Mouse (Mus musculus) limb, embryonic 14.5 days (tissue): ENCODE results near the gene Gm49369. TPM values are rescaled to one million over a fixed set of nuclear protein-coding genes. Genes with fewer than 3 reads are reported as not detected.

Experiments
- ATAC-seq: fragments of 200-750 bp; cut with Nextera tagmentation; 2 replicates; pipeline ENCODE4 v1.8.0; 2017; ENCODE audit warnings: low read depth, moderate number of reproducible peaks, moderate TSS enrichment; ENCODE audit not compliant: low FRiP score
- DNase-seq: peaks from one replicate; pipeline ENCODE4 v3.0.0-alpha.2; 2015; ENCODE audit warnings: low spot score
- H3K27ac ChIP-seq: fragments of 300-500 bp; sonication (generic); replicated peaks from 2 replicates; pipeline ENCODE4 v1.5.1; 2014; ENCODE audit warnings: low read depth, mild to moderate bottlenecking, low read length, moderate library complexity, mixed read lengths
- H3K27me3 ChIP-seq: fragments of 300-500 bp; sonication (generic); 2 replicates; pipeline ENCODE4 v1.6.1; 2014; ENCODE audit warnings: low read length, mixed read lengths; ENCODE audit not compliant: control insufficient read depth, insufficient read depth
- H3K36me3 ChIP-seq: fragments of 300-500 bp; sonication (generic); 2 replicates; pipeline ENCODE4 v1.6.1; 2014; ENCODE audit warnings: mild to moderate bottlenecking, low read length, moderate library complexity, mixed read lengths; ENCODE audit not compliant: control insufficient read depth, insufficient read depth
- H3K4me1 ChIP-seq: fragments of 300-500 bp; sonication (generic); 2 replicates; pipeline ENCODE4 v1.6.1; 2014; ENCODE audit warnings: antibody characterized with exemption, low read length, mixed read lengths; ENCODE audit not compliant: control insufficient read depth, insufficient read depth
- H3K4me2 ChIP-seq: fragments of 300-500 bp; sonication (generic); replicated peaks from 2 replicates; pipeline ENCODE4 v1.6.1; 2014; ENCODE audit warnings: low read depth, mild to moderate bottlenecking, low read length, moderate library complexity; ENCODE audit not compliant: severe bottlenecking
- H3K4me3 ChIP-seq: fragments of 300-500 bp; sonication (generic); replicated peaks from 2 replicates; pipeline ENCODE4 v1.5.1; 2014; ENCODE audit warnings: low read length
- H3K9ac ChIP-seq: fragments of 300-500 bp; sonication (generic); 2 replicates; pipeline ENCODE4 v1.6.1; 2014; ENCODE audit warnings: mild to moderate bottlenecking, low read depth, low read length, moderate library complexity; ENCODE audit not compliant: severe bottlenecking
- H3K9me3 ChIP-seq: fragments of 300-500 bp; sonication (generic); 2 replicates; pipeline ENCODE4 v1.6.1; 2016; ENCODE audit warnings: low read length; ENCODE audit not compliant: control insufficient read depth
- POLR2A ChIP-seq: fragments of 200-500 bp; IDR thresholded peaks from 2 replicates; pipeline ENCODE4 v1.8.0; 2012; ENCODE audit warnings: inconsistent platforms, mild to moderate bottlenecking, moderate library complexity, borderline replicate concordance; ENCODE audit not compliant: insufficient read depth, insufficient read length; ENCODE audit errors: extremely low read depth
- WGBS: fragments of 180-500 bp; shearing (Covaris S2); extraction: QIAGEN DNeasy Blood & Tissue Kit; methylation state at CpG from one replicate; pipeline ENCODE4 v1.1.7; 2014; 5-methylcytosine and 5-hydroxymethylcytosine counted together
- polyA plus RNA-seq, 2 experiments: library from polyadenylated mRNA; depleted of rRNA in 1 of 2; stranded (reverse) in 1 of 2; unstranded in 1 of 2; fragments of >200 nt; fragmentation: Nextera tagmentation in 1 of 2; extraction: Ambion mirVana in 1 of 2; gene quantifications; 2 replicates each; pipeline versions ENCODE4 v1.2.1 to v1.2.3; 2012 to 2014

Gene Gm49369
- polyA plus RNA-seq (2012; rRNA removed) (0.09 TPM in 1 of 2 replicates, not detected in the other), polyA plus RNA-seq (2014; fragmentation: Nextera tagmentation; extraction: Ambion mirVana) (not detected in 2 replicates)

DNA sequence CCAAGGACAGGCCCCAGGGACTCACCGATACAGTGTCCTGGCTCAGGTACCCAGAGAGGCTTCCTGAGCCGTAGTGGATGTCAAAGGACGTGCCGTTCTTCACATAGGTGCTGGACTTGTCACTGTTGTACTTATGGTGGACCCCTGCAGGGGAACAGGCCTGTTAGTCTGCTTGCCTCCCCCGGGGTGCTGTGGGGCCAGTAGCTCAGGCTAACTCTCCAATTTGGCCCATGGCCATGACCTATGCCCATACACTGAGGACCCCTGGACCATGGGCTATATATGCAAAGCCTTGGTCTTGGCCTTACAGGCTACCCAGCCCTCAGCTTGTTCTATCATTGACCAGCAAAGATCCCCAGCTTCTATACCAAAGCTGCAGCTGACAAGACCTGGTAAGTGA is at the start of gene Gm49369:
Gene Gm49369, minus strand, starts transcription at position 101 of the 400 bp plus-strand sequence.
- Histone ChIP-seq H3K9me3 (no peaks in the 10 kb centered on the region), H3K4me1 (peaks cover 12% of the 10 kb centered on the region), H3K4me3 (no peak within 1 kb of the TSS), H3K27me3 (no peaks in the 10 kb centered on the region), H3K9ac (no peak within 1 kb of the TSS), H3K4me2 (no peak within 1 kb of the TSS), H3K36me3 (peaks cover 77% of the 10 kb centered on the region), H3K27ac (no peak within 1 kb of the TSS)
- no peak for TF ChIP-seq POLR2A
- ATAC-seq (no peak), DNase-seq (no peak)
- WGBS: 95% methylated on average over 5 of the region's 5 CpGs

DNA sequence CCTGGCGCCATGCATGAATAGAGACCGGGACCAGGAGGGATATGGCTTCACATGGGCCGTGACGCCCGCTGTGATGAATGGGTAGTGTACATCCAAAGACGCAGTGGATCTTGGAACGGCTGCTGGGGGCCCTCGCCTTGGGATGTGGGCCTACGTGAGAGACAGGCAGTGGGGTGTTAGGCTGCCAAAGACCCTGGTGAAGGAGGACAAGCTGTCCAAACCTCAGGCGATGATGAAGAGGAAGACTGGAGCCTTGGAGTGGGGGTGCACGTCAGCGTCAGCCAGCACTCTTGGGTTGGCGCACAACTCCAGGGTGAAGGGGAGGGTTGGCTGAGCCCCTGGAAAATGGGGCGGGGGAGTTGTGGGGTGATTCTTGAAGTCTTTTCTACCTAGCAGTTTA is 48.6 kb upstream of the Gm49369 start:
- 81% methylated on average over 14 of the region's 14 CpGs for WGBS
- DNase-seq: no peak
- TF ChIP-seq POLR2A: no peak

DNA sequence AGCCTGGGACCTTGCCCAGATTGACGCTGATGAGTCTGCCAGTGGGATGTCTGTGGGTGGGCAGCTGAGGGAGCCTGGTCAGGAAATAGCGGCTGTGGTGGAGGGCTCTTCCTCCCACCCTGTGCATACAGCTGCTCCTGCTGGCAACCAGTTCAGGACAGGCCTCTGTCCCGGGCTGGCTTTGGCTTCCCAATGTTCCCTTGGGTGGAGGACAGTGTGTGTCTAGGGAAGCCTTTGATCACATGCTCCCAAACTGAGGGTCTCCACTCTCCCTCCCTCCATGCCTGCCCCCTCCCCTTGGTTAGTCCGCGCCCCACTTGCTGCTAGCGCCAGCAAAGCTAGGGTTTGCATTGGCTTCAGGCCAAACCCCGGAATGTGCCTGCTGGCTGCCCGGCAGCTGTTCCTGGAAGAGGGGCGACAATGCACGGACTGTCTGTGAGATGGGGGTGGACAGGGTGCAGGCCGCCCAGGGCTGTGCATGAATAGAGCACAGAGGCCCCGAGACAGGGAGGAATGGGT is 47.8 kb upstream of the Gm49369 start:
- DNase-seq: peak; percentile 86
- H3K4me1 ChIP-seq: peaks cover 49% of the 10 kb centered on the region
- H3K36me3 ChIP-seq: no peaks in the 10 kb centered on the region
- whole genome bisulfite sequencing: 20% methylated on average over 12 of the region's 12 CpGs
- peak; percentile 79 for ATAC-seq
- H3K27me3 ChIP-seq: no peaks in the 10 kb centered on the region
- H3K9me3 ChIP-seq: no peaks in the 10 kb centered on the region
- H3K27ac ChIP-seq: peak overlapping the region; percentile 82
- no peak overlapping the region for H3K4me3 ChIP-seq
- H3K9ac ChIP-seq: no peak overlapping the region
- 0 out of 2 replicates have a peak overlapping the region, but pooled peaks have one; percentile 3 for H3K4me2 ChIP-seq
- no peak for TF ChIP-seq POLR2A

More for the DNA sequence above, 48.6 kb upstream of the Gm49369 start:
- Histone ChIP-seq H3K36me3 (no peaks in the 10 kb centered on the region), H3K4me1 (peaks cover 49% of the 10 kb centered on the region), H3K27me3 (no peaks in the 10 kb centered on the region), H3K4me2 (no peak overlapping the region), H3K9me3 (no peaks in the 10 kb centered on the region), H3K27ac (peak overlapping the region; percentile 82), H3K9ac (no peak overlapping the region), H3K4me3 (no peak overlapping the region)
- ATAC-seq: no peak

DNA sequence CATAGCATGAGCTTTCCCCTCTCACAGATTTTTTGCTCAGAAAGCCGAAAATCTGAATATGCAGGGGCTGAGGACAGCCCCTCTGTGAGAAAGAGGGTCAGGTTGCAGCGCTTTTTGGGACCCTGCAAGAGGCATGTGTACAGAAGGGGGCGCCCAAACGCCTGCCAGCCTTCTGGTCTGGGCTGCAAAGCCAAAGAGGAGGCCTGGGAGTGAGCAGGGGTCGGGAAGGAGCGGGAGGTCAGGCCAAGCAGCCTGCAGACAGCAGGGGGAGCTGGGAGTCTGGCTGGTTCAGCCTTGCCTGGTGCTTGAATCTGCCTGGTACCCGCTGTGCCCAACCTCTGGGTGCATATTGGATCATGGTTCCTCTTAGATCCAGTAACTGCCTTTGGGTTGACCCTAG is 45.7 kb upstream of the Gm49369 start:
- no peak for TF ChIP-seq POLR2A
- peak; percentile 64 for DNase-seq
- H3K4me2 ChIP-seq: no peak overlapping the region
- no peak overlapping the region for H3K4me3 ChIP-seq
- peaks cover 35% of the 10 kb centered on the region for H3K4me1 ChIP-seq
- H3K27me3 ChIP-seq: no peaks in the 10 kb centered on the region
- no peak overlapping the region; the same call in 1 of the 2 replicates for H3K27ac ChIP-seq
- no peaks in the 10 kb centered on the region for H3K9me3 ChIP-seq
- H3K36me3 ChIP-seq: no peaks in the 10 kb centered on the region
- no peak for ATAC-seq
- no peak overlapping the region for H3K9ac ChIP-seq
- WGBS: 5% methylated on average over 7 of the region's 7 CpGs

DNA sequence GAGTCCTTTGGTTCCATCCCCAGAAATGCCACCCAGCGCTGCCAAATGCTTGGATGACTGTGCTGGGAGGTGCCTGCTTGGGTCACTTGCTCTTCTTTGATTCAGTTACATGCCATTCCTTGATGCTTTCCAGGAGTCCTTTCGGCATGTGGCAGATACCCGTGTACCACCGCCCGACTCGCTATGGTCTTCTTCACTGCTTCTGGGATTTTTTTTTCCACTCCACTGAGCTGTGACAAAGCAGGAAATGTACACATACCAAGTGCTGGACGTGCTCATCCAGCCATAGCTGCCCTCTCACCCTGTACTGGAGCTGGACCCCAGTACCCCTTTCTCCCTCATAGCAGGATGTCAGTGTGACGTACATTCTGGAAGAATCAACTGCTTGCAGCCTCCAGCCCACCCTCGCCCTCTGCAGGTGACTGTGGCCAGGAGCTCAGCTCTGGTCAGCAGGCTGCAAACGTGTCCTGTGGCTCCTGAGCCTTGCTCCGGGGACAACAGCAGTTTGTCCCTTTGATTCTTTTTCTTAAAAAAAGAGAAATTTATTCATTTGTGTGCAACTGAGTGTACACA is 43.3 kb upstream of the Gm49369 start:
- H3K9me3 ChIP-seq: no peaks in the 10 kb centered on the region
- H3K36me3 ChIP-seq: no peaks in the 10 kb centered on the region
- 71% methylated on average over 11 of the region's 11 CpGs for WGBS
- no peak overlapping the region for H3K9ac ChIP-seq
- no peak for TF ChIP-seq POLR2A
- H3K27me3 ChIP-seq: no peaks in the 10 kb centered on the region
- no peak overlapping the region for H3K4me2 ChIP-seq
- H3K4me1 ChIP-seq: peaks cover 21% of the 10 kb centered on the region
- ATAC-seq (no peak), DNase-seq (no peak)
- no peak overlapping the region for H3K4me3 ChIP-seq
- H3K27ac ChIP-seq: no peak overlapping the region

DNA sequence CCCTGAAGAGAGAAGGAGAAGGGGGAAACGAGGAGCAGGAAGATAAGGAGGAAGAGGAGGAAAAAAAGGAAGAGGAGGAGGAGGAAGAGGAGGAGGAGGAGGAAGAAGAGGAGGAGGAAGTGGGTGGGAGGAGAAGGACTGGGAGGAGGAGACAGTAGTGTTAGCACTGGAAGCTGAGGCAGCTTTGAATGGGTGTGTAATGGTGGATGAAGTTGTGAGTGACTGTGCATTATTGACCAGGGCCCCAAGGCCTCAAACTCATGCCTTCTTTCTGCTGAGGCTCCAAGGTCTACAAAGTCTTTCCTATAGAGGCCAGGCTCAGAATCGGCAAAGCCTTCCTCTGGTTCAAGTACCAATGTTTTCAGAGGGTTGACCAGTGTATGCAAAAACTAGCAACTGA is 39.4 kb upstream of the Gm49369 start:
- 78% methylated on average over 2 of the region's 2 CpGs for WGBS
- Histone ChIP-seq H3K27me3 (no peaks in the 10 kb centered on the region), H3K4me1 (no peaks in the 10 kb centered on the region), H3K4me3 (no peak overlapping the region), H3K9me3 (no peaks in the 10 kb centered on the region), H3K4me2 (no peak overlapping the region), H3K27ac (no peak overlapping the region), H3K9ac (no peak overlapping the region), H3K36me3 (no peaks in the 10 kb centered on the region)
- ATAC-seq (no peak), DNase-seq (no peak)
- no peak for TF ChIP-seq POLR2A
